Mouse (Mus musculus) small intestine, adult 2 months (tissue): Measurements from ENCODE around the gene Bcl6. TPM values are rescaled to one million over a fixed set of nuclear protein-coding genes. Genes with fewer than 3 reads are reported as not detected.

Experiments
- H3K27ac ChIP-seq: fragments of 200-500 bp; 2 replicates; pipeline ENCODE4 v1.5.1; 2012; ENCODE audit warnings: low read depth, low read length, control low read depth, inconsistent platforms; ENCODE audit not compliant: insufficient read depth
- H3K27me3 ChIP-seq: fragments of 200-500 bp; 2 replicates; pipeline ENCODE4 v1.6.1; 2012; ENCODE audit warnings: mild to moderate bottlenecking, moderate library complexity, low read length, inconsistent platforms; ENCODE audit not compliant: control insufficient read depth, insufficient read depth
- H3K36me3 ChIP-seq: fragments of 200-500 bp; 2 replicates; pipeline ENCODE4 v1.6.1; 2012; ENCODE audit warnings: mild to moderate bottlenecking, low read length, control low read depth, inconsistent platforms; ENCODE audit not compliant: control insufficient read depth, insufficient read depth
- H3K4me1 ChIP-seq: fragments of 200-500 bp; 2 replicates; pipeline ENCODE4 v1.6.1; 2012; ENCODE audit warnings: low read length, inconsistent platforms, mixed read lengths; ENCODE audit not compliant: control insufficient read depth, insufficient read depth, insufficient read length
- H3K4me3 ChIP-seq: fragments of 200-500 bp; 2 replicates; pipeline ENCODE4 v1.5.1; 2012; ENCODE audit warnings: low read depth, mild to moderate bottlenecking, control low read depth, inconsistent platforms, low read length, moderate library complexity
- CTCF ChIP-seq: fragments of 200-500 bp; IDR thresholded peaks from 2 replicates; pipeline ENCODE4 v1.5.1; 2012; ENCODE audit warnings: low read depth, mild to moderate bottlenecking, control low read depth, inconsistent platforms, low read length, moderate library complexity, mixed read lengths; ENCODE audit not compliant: insufficient replicate concordance, insufficient read length; ENCODE audit errors: extremely low read depth
- POLR2A ChIP-seq: fragments of 200-500 bp; IDR thresholded peaks from 2 replicates; pipeline ENCODE4 v1.6.1; 2012; ENCODE audit warnings: low read depth, mild to moderate bottlenecking, control low read depth, inconsistent platforms, low read length, moderate library complexity
- WGBS: fragments of 180-500 bp; shearing (Covaris S2); methylation state at CpG from one replicate; pipeline ENCODE4 v1.1.7; 2018; 5-methylcytosine and 5-hydroxymethylcytosine counted together
- polyA plus RNA-seq: library from polyadenylated mRNA; depleted of rRNA; stranded (reverse); fragments of >200 nt; gene quantifications from 2 replicates; pipeline ENCODE4 v1.2.3, GENCODE M21; 2012

Bcl6 gene
- polyA plus RNA-seq, 1 experiment, result 12.2 TPM

GRCm38 (mm10) chr16:24022605-24023004, 34.0 kb upstream of the Bcl6 start:
- TF ChIP-seq CTCF (no peak), POLR2A (no peak)
- no peaks in the 10 kb centered on the region for H3K4me1 ChIP-seq
- H3K36me3 ChIP-seq, result no peaks in the 10 kb centered on the region
- H3K4me3 ChIP-seq, result no peak overlapping the region
- WGBS, result 76% methylated on average over 4 of the region's 4 CpGs
- no peaks in the 10 kb centered on the region for H3K27me3 ChIP-seq
- no peak overlapping the region for H3K27ac ChIP-seq

DNA sequence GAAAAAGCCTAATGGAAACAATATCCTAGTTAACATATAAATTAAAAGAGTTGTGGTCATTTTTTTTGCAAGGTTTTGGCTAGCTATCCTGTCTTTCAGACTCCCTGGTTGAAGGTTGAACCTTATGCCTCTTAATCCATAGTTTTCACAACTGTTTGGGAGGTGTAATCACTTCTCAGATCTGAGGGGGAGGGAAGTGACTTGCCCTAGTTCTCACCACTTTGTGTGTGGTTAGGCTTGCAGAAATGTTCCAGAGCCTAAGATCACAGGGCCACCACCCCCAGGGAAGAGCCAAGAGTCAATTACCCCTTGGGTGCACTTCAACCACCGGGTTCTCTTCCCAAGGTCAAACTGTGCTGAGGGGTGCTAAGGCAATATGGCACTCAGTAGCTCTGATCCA, 33.1 kb upstream of the Bcl6 start:
- Histone ChIP-seq H3K4me3 (no peak overlapping the region), H3K27me3 (no peaks in the 10 kb centered on the region), H3K27ac (no peak overlapping the region), H3K4me1 (no peaks in the 10 kb centered on the region), H3K36me3 (no peaks in the 10 kb centered on the region)
- no peak for TF ChIP-seq CTCF
- TF ChIP-seq POLR2A, result no peak
- 43% methylated on average over 1 of the region's 1 CpGs for WGBS

- Histone ChIP-seq H3K36me3 (no peaks in the 10 kb centered on the region), H3K4me3 (no peak overlapping the region), H3K27ac (no peak overlapping the region), H3K4me1 (no peaks in the 10 kb centered on the region), H3K27me3 (no peaks in the 10 kb centered on the region)
- TF ChIP-seq CTCF, result no peak
- no peak for TF ChIP-seq POLR2A
- 71% methylated on average over 5 of the region's 5 CpGs for WGBS
Observed at GRCm38 (mm10) chr16:24016742-24017141, 28.1 kb upstream of the Bcl6 start.

GRCm38 (mm10) chr16:24016273-24016672, 27.6 kb upstream of the Bcl6 start:
- no peaks in the 10 kb centered on the region for H3K36me3 ChIP-seq
- H3K27ac ChIP-seq, result no peak overlapping the region
- no peaks in the 10 kb centered on the region for H3K4me1 ChIP-seq
- H3K27me3 ChIP-seq, result no peaks in the 10 kb centered on the region
- no peak for TF ChIP-seq POLR2A
- no peak for TF ChIP-seq CTCF
- no peak overlapping the region for H3K4me3 ChIP-seq
- WGBS, result 65% methylated on average over 6 of the region's 6 CpGs

- no peak overlapping the region for H3K27ac ChIP-seq
- no peaks in the 10 kb centered on the region for H3K27me3 ChIP-seq
- TF ChIP-seq CTCF, result no peak
- TF ChIP-seq POLR2A, result no peak
- H3K4me1 ChIP-seq, result no peaks in the 10 kb centered on the region
- no peaks in the 10 kb centered on the region for H3K36me3 ChIP-seq
- H3K4me3 ChIP-seq, result no peak overlapping the region
- WGBS, result 56% methylated on average over 3 of the region's 3 CpGs
Observed at GRCm38 (mm10) chr16:24014378-24014777, 25.7 kb upstream of the Bcl6 start.

DNA sequence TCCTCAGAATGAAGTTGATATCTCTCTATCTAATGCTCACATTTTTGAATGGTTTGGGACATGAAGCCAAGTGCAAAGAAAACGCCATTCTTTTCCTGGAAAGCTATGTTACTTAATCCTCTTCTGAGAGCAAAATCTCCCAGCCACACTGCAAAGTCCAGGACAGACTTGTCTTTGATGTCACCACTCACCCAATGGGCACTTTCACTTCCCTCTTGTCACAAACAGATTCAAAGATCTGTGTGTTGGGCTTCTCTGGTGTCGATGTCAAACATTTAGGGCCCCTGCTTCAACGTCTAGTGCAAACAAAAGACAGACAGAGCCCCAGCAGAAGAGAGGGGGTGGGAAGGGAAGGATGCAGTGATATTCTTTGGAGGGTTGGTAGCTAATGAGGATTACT, 23.4 kb upstream of the Bcl6 start:
- TF ChIP-seq POLR2A (no peak), CTCF (no peak)
- Histone ChIP-seq H3K27me3 (no peaks in the 10 kb centered on the region), H3K27ac (no peak overlapping the region), H3K36me3 (no peaks in the 10 kb centered on the region), H3K4me3 (no peak overlapping the region), H3K4me1 (no peaks in the 10 kb centered on the region)
- 25% methylated on average over 3 of the region's 3 CpGs for WGBS

- Histone ChIP-seq H3K4me1 (no peaks in the 10 kb centered on the region), H3K27me3 (no peaks in the 10 kb centered on the region), H3K36me3 (no peaks in the 10 kb centered on the region), H3K27ac (no peak overlapping the region), H3K4me3 (no peak overlapping the region)
- 74% methylated on average over 3 of the region's 3 CpGs for WGBS
- TF ChIP-seq CTCF, result no peak
Observed at GRCm38 (mm10) chr16:24011306-24011705, 22.7 kb upstream of the Bcl6 start.

GRCm38 (mm10) chr16:24009891-24010290, 21.2 kb upstream of the Bcl6 start:
- H3K4me1 ChIP-seq, result no peaks in the 10 kb centered on the region
- TF ChIP-seq POLR2A (no peak), CTCF (no peak)
- H3K4me3 ChIP-seq, result no peak overlapping the region
- no peaks in the 10 kb centered on the region for H3K36me3 ChIP-seq
- H3K27me3 ChIP-seq, result no peaks in the 10 kb centered on the region
- WGBS, result 82% methylated on average over 2 of the region's 2 CpGs
- no peak overlapping the region for H3K27ac ChIP-seq
